ENCODE assay signal across 11 mouse cellular contexts in genomic region chr4:142053261-142053660, GRCm38 (mm10). TPM values are rescaled to one million over a fixed set of nuclear protein-coding genes. Genes with fewer than 3 reads are reported as not detected.
A peak's percentile ranks its signal among the peaks of the same experiment; 100 is the strongest.
DNase-seq lines count a peak whose midpoint lies in the region; ATAC-seq and TF ChIP-seq lines count a peak whose summit lies in the region.
"Had no signal": no experiment of that assay in that cellular context is flagged by ENCODE, and none has a peak within 500 bp of the region (broad histone marks: within the 10 kb centered on the region; RNA-seq: fewer than 3 reads in every experiment).

No protein-coding gene starts in this region.

- H3K4me3 ChIP-seq in heart, embryonic 13.5 days: no peak overlapping the region
- H3K4me3 ChIP-seq in liver, embryonic 14.5 days (ENCODE audit: insufficient read depth in 1 of 2, low read depth in 2 of 2, low read length in 2 of 2): no peak overlapping the region
- H3K4me3 ChIP-seq: hindbrain, embryonic 15.5 days had no signal

- no peak for TF ChIP-seq CTCF in liver, embryonic 14.5 days (IDR thresholded peaks at IDR 0.05; ENCODE audit: low read depth)

- H3K9ac ChIP-seq in heart, embryonic 13.5 days: peak overlapping the region; percentile 37
- no peak overlapping the region for H3K9ac ChIP-seq in liver, embryonic 14.5 days (replicated peaks)
- H3K9ac ChIP-seq: hindbrain, embryonic 15.5 days had no signal

- ATAC-seq in heart, embryonic 13.5 days (ENCODE audit: extremely low read depth, insufficient number of reproducible peaks, low FRiP score, low TSS enrichment): no peak
- ATAC-seq in liver, embryonic 14.5 days (ENCODE audit: insufficient read depth): peak; percentile 32; the same call in 1 of the 2 replicates

- no peaks in the 10 kb centered on the region for H3K27me3 ChIP-seq in heart, embryonic 13.5 days (replicated peaks)
- no peaks in the 10 kb centered on the region for H3K27me3 ChIP-seq in liver, embryonic 14.5 days (ENCODE audit: control insufficient read depth, insufficient read depth, low read length)
- H3K27me3 ChIP-seq: hindbrain, embryonic 15.5 days had no signal

- H3K27ac ChIP-seq in heart, embryonic 13.5 days (replicated peaks): peak overlapping the region; percentile 80
- H3K27ac ChIP-seq in liver, embryonic 14.5 days: no peak overlapping the region
- H3K27ac ChIP-seq: hindbrain, embryonic 15.5 days had no signal

- no peak for DNase-seq in heart, postnatal 4 days
- peak; percentile 36 for DNase-seq in urinary bladder, postnatal 14 days (ENCODE audit: low spot score)
- no peak for DNase-seq in urinary bladder, postnatal 10 days (ENCODE audit: low spot score)
- no peak for DNase-seq in liver, embryonic 14.5 days (ENCODE audit: low read depth in 3 of 3, low spot score in 3 of 3)
- DNase-seq in thymus, postnatal 14 days: no peak
- DNase-seq in natural killer cell, adult 2 months (ENCODE audit: low spot score in 2 of 2): no peak
- no peak for DNase-seq in gastrocnemius, postnatal 4 days (ENCODE audit: low spot score in 2 of 2)
- DNase-seq: cerebellum, postnatal 25 days; layer of hippocampus, postnatal 36 days had no signal

- WGBS in heart, embryonic 13.5 days: 41% methylated on average over 4 of the region's 4 CpGs
- 32% methylated on average over 4 of the region's 4 CpGs for WGBS in liver, embryonic 14.5 days (ENCODE audit: insufficient replicate concordance)

- no peak overlapping the region for H3K4me2 ChIP-seq in heart, embryonic 13.5 days
- H3K4me2 ChIP-seq in liver, embryonic 14.5 days (ENCODE audit: low read depth): no peak overlapping the region
- H3K4me2 ChIP-seq: hindbrain, embryonic 15.5 days had no signal

- no peaks in the 10 kb centered on the region for H3K9me3 ChIP-seq in heart, embryonic 13.5 days
- H3K9me3 ChIP-seq in liver, embryonic 14.5 days (ENCODE audit: control insufficient read depth, low read length): no peaks in the 10 kb centered on the region
- H3K9me3 ChIP-seq: hindbrain, embryonic 15.5 days had no signal

- peaks cover 59% of the 10 kb centered on the region for H3K4me1 ChIP-seq in heart, embryonic 13.5 days
- peaks cover 24 to 52% of the 10 kb centered on the region in 2 experiments for H3K4me1 ChIP-seq in liver, embryonic 14.5 days (replicated peaks; ENCODE audit: control insufficient read depth in 2 of 2, insufficient read depth in 2 of 2, low read length in 1 of 2)
- H3K4me1 ChIP-seq: hindbrain, embryonic 15.5 days had no signal

- no peaks in the 10 kb centered on the region for H3K36me3 ChIP-seq in heart, embryonic 13.5 days
- H3K36me3 ChIP-seq in liver, embryonic 14.5 days (replicated peaks; ENCODE audit: control insufficient read depth, insufficient read depth, low read depth): no peaks in the 10 kb centered on the region
- H3K36me3 ChIP-seq: hindbrain, embryonic 15.5 days had no signal

- no peak for TF ChIP-seq EP300 in liver, embryonic 14.5 days (IDR thresholded peaks at IDR 0.05; ENCODE audit: low read depth)

RNA-seq across cellular contexts. Expression of gene Tmem51, which starts 30.8 kb away (rescaled TPM):
- 25.3 and 30.3 TPM in 2 replicates for polyA plus RNA-seq in heart, embryonic 13.5 days (2015; fragmentation: Nextera tagmentation; extraction: Ambion mirVana)
- 10 to 100 TPM; 34.2 to 40.5 TPM for total RNA-seq in heart, postnatal 4 days (2021)
- 7.7 and 7.9 TPM in 2 replicates for polyA plus RNA-seq in liver, embryonic 14.5 days (2012; rRNA removed)
- polyA plus RNA-seq in liver, embryonic 14.5 days (2014; fragmentation: Nextera tagmentation; extraction: Ambion mirVana): 11.4 and 11.8 TPM in 2 replicates
- 1 to 10 TPM; 6.1 to 7.6 TPM for total RNA-seq in gastrocnemius, postnatal 4 days (2021)

RNA-seq across cellular contexts. Expression of gene Fhad1, which starts 38.4 kb away (rescaled TPM):
- 2.7 and 3.6 TPM in 2 replicates for polyA plus RNA-seq in heart, embryonic 13.5 days (2015; fragmentation: Nextera tagmentation; extraction: Ambion mirVana)
- 1 to 10 TPM; 1.2 to 1.4 TPM for total RNA-seq in heart, postnatal 4 days (2021)
- 0.03 and 0.23 TPM in 2 replicates for polyA plus RNA-seq in liver, embryonic 14.5 days (2012; rRNA removed)
- polyA plus RNA-seq in liver, embryonic 14.5 days (2014; fragmentation: Nextera tagmentation; extraction: Ambion mirVana): 0.11 TPM in 1 of 2 replicates, not detected in the other
- 1 to 10 TPM; 6.4 to 6.7 TPM for total RNA-seq in gastrocnemius, postnatal 4 days (2021)

Comparison
In these comparisons a context has a peak if more than half of its experiments do, and no peak if none do; other contexts are left out.
1. RNA of gene Tmem51, which starts 30.8 kb away (total RNA-seq): 34.2 to 40.5 TPM in heart, postnatal 4 days; 6.1 to 7.6 TPM in gastrocnemius, postnatal 4 days; every median in the first group is over 4 times any median in the second.